Mouse (Mus musculus) liver, adult 2 months (tissue): Measurements from ENCODE around the gene Mep1a. TPM values are rescaled to one million over a fixed set of nuclear protein-coding genes. Genes with fewer than 3 reads are reported as not detected.

Experiments
- DNase-seq: peaks from one replicate; pipeline ENCODE4 v3.0.0-alpha.2; 2011; ENCODE audit warnings: low read depth, low spot score; ENCODE audit errors: extremely low read depth
- H3K27ac ChIP-seq: fragments of 200-500 bp; replicated peaks from 2 replicates; pipeline ENCODE4 v1.5.1; 2012; ENCODE audit warnings: low read depth, mild to moderate bottlenecking, control low read depth, inconsistent platforms, low read length; ENCODE audit not compliant: insufficient read depth
- H3K27me3 ChIP-seq: fragments of 200-500 bp; 2 replicates; pipeline ENCODE4 v1.6.1; 2012; ENCODE audit warnings: mild to moderate bottlenecking, moderate library complexity, low read length, inconsistent platforms; ENCODE audit not compliant: control insufficient read depth, insufficient read depth
- H3K36me3 ChIP-seq: fragments of 200-500 bp; 2 replicates; pipeline ENCODE4 v1.6.1; 2012; ENCODE audit warnings: low read length, inconsistent platforms; ENCODE audit not compliant: control insufficient read depth, insufficient read depth
- H3K4me1 ChIP-seq: fragments of 200-500 bp; 2 replicates; pipeline ENCODE4 v1.6.1; 2011; ENCODE audit warnings: low read length; ENCODE audit not compliant: control insufficient read depth, insufficient read depth
- H3K4me3 ChIP-seq: fragments of 200-500 bp; 2 replicates; pipeline ENCODE4 v1.5.1; 2011; ENCODE audit warnings: low read depth, mild to moderate bottlenecking, control low read depth, low read length, moderate library complexity; ENCODE audit not compliant: insufficient read depth
- H3K79me2 ChIP-seq: fragments of 200-500 bp; 2 replicates; pipeline ENCODE4 v1.6.1; 2012; ENCODE audit warnings: inconsistent platforms, mild to moderate bottlenecking, low read length, moderate library complexity; ENCODE audit not compliant: control insufficient read depth, insufficient read depth
- H3K9ac ChIP-seq: fragments of 200-500 bp; 2 replicates; pipeline ENCODE4 v1.6.1; 2012; ENCODE audit warnings: low read depth, mild to moderate bottlenecking, control low read depth, inconsistent platforms, low read length
- CTCF ChIP-seq: fragments of 200-500 bp; IDR thresholded peaks from 2 replicates; pipeline ENCODE4 v1.5.1; 2011; ENCODE audit warnings: low read depth, low read length, control low read depth
- POLR2A ChIP-seq: fragments of 200-500 bp; IDR thresholded peaks from 2 replicates; pipeline ENCODE4 v1.6.1; 2011; ENCODE audit warnings: low read length, control low read depth; ENCODE audit not compliant: insufficient read depth; ENCODE audit errors: extremely low read depth
- WGBS: fragments of 180-500 bp; shearing (Covaris S2); methylation state at CpG from one replicate; pipeline ENCODE4 v1.1.7; 2018; 5-methylcytosine and 5-hydroxymethylcytosine counted together
- polyA plus RNA-seq: library from polyadenylated mRNA; depleted of rRNA; stranded (reverse); fragments of >200 nt; gene quantifications from 2 replicates; pipeline ENCODE4 v1.2.3, GENCODE M21; 2012; rRNA removed
- total RNA-seq: library from RNA; depleted of rRNA; stranded (reverse); fragments of >200 nt; gene quantifications from 2 replicates; pipeline ENCODE4 v1.2.3, GENCODE M21; 2014; rRNA removed

The Mep1a gene
- total and polyA plus RNA-seq, 2 experiments = 0.05 TPM; not detected in 1

GRCm38 (mm10) chr17:43434485-43434884, 68.1 kb downstream of the Mep1a start:
- peaks cover 3% of the 10 kb centered on the region; the same call in 1 of the 2 replicates for H3K36me3 ChIP-seq
- no peaks in the 10 kb centered on the region for H3K4me1 ChIP-seq
- H3K79me2 ChIP-seq = no peaks in the 10 kb centered on the region
- H3K27me3 ChIP-seq = no peaks in the 10 kb centered on the region
- H3K9ac ChIP-seq = no peak overlapping the region
- 83% methylated on average over 8 of the region's 8 CpGs for WGBS
- no peak overlapping the region for H3K4me3 ChIP-seq
- H3K27ac ChIP-seq = no peak overlapping the region
- TF ChIP-seq POLR2A (no peak), CTCF (no peak)
- DNase-seq = no peak

GRCm38 (mm10) chr17:43431692-43432091, 70.9 kb downstream of the Mep1a start:
- H3K4me3 ChIP-seq = no peak overlapping the region
- H3K4me1 ChIP-seq = no peaks in the 10 kb centered on the region
- no peak overlapping the region for H3K9ac ChIP-seq
- no peak for DNase-seq
- TF ChIP-seq POLR2A (no peak), CTCF (no peak)
- H3K79me2 ChIP-seq = no peaks in the 10 kb centered on the region
- no peaks in the 10 kb centered on the region for H3K27me3 ChIP-seq
- no peak overlapping the region for H3K27ac ChIP-seq
- peaks cover 3% of the 10 kb centered on the region; the same call in 1 of the 2 replicates for H3K36me3 ChIP-seq
- 55% methylated on average over 5 of the region's 5 CpGs for WGBS

Other genes with a start within 250 kb of the Mep1a start
- gene Adgrf1, start 232.5 kb downstream of the Mep1a start, total RNA-seq = 6.2 and 11.7 TPM in 2 replicates
- 2.0 and 7.2 TPM in 2 replicates for gene Adgrf1, start 232.5 kb downstream of the Mep1a start, polyA plus RNA-seq
- gene Adgrf5, start 142.4 kb downstream of the Mep1a start, total RNA-seq = 25.8 and 29.6 TPM in 2 replicates
- gene Adgrf5, start 142.4 kb downstream of the Mep1a start, polyA plus RNA-seq = 4.7 and 6.0 TPM in 2 replicates
- not detected in 2 replicates for gene Ankrd66, start 40.8 kb upstream of the Mep1a start, total RNA-seq
- not detected in 2 replicates for gene Ankrd66, start 40.8 kb upstream of the Mep1a start, polyA plus RNA-seq
- 2.0 and 2.1 TPM in 2 replicates for gene Pla2g7, start 65.3 kb upstream of the Mep1a start, total RNA-seq
- gene Pla2g7, start 65.3 kb upstream of the Mep1a start, polyA plus RNA-seq = 0.50 and 0.86 TPM in 2 replicates
- gene Tdrd6, start 127.5 kb upstream of the Mep1a start, total RNA-seq = not detected in 2 replicates
- gene Tdrd6, start 127.5 kb upstream of the Mep1a start, polyA plus RNA-seq = not detected in 2 replicates
- 2.6 and 3.0 TPM in 2 replicates for gene Slc25a27, start 164.4 kb upstream of the Mep1a start, total RNA-seq
- gene Slc25a27, start 164.4 kb upstream of the Mep1a start, polyA plus RNA-seq = 0.42 and 1.2 TPM in 2 replicates
- gene Cyp39a1, start 164.6 kb upstream of the Mep1a start, total RNA-seq = 39.7 and 51.4 TPM in 2 replicates
- gene Cyp39a1, start 164.6 kb upstream of the Mep1a start, polyA plus RNA-seq = 9.0 and 9.6 TPM in 2 replicates